Mouse (Mus musculus) olfactory bulb, adult 2 months (tissue): ENCODE measurements around the gene Dhps. TPM values are rescaled to one million over a fixed set of nuclear protein-coding genes. Genes with fewer than 3 reads are reported as not detected.

Experiments
- H3K27ac ChIP-seq: fragments of 200-500 bp; 2 replicates; pipeline ENCODE4 v1.5.1; 2012; ENCODE audit warnings: low read depth, low read length; ENCODE audit not compliant: insufficient read depth
- H3K4me1 ChIP-seq: fragments of 200-500 bp; 2 replicates; pipeline ENCODE4 v1.6.1; 2012; ENCODE audit warnings: low read length; ENCODE audit not compliant: control insufficient read depth, insufficient read depth
- H3K4me3 ChIP-seq: fragments of 200-500 bp; 2 replicates; pipeline ENCODE4 v1.5.1; 2012; ENCODE audit warnings: mild to moderate bottlenecking, low read depth, low read length, moderate library complexity; ENCODE audit not compliant: insufficient read depth
- CTCF ChIP-seq: fragments of 200-500 bp; IDR thresholded peaks from 2 replicates; pipeline ENCODE4 v1.5.1; 2012; ENCODE audit warnings: low read depth, mild to moderate bottlenecking, low read length, moderate library complexity; ENCODE audit not compliant: insufficient read depth
- POLR2A ChIP-seq: fragments of 200-500 bp; IDR thresholded peaks from 2 replicates; pipeline ENCODE4 v1.6.1; 2012; ENCODE audit warnings: mild to moderate bottlenecking, low read depth, low read length, moderate library complexity; ENCODE audit not compliant: insufficient read depth
- WGBS: fragments of 180-500 bp; shearing (Covaris S2); methylation state at CpG from one replicate; pipeline ENCODE4 v1.1.7; 2018; 5-methylcytosine and 5-hydroxymethylcytosine counted together
- polyA plus RNA-seq: library from polyadenylated mRNA; stranded (reverse); fragments of >200 nt; gene quantifications from 2 replicates; pipeline ENCODE4 v1.2.4, GENCODE M21; 2012; ENCODE audit warnings: low replicate concordance; ENCODE audit not compliant: missing spikeins, insufficient read depth, insufficient read length

The Dhps gene
- polyA plus RNA-seq, 1 experiment = not detected

DNA sequence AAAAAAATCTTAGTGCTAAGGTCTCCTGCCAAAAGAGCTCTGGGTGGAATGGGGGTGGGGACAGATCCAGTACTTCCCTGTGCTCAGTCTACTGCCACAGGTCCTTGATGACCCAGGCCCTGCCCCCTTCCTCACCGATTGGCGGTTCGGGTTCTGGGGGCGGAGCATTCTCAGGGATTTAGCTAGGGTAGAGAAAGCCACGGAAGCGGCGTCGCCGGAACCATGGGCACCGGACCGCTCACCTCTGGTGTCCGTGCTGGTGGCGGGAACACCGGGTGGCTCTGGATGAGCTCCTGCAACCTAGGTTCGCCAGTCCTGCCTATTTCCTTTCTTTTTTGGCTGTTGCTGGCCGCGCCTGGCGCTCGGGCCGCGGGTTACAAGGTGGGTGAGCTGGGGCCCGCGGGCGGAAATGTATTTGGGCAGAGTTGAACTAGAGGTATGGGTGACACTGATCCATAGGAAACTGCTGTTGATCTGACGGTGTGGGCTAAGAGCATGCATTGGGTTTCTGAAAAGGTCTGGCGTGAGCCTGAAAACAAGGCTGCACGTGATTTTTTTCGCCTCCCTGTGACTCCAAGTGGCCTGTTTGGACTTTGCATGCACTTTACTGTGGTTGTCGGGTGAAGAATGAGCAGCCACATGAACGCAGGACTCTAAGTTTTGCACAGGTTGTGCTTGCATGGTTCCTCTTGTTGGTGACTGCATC, 11.7 kb downstream of the Dhps start, which contains the start of gene Man2b1:
Man2b1 (plus strand) TSS at position 163 of the 706 bp plus-strand sequence.
- Histone ChIP-seq H3K27ac (no peak within 1 kb of the TSS), H3K4me1 (peaks cover 22% of the 10 kb centered on the region), H3K4me3 (peak within 1 kb of the TSS; percentile 72)
- WGBS = under 1% methylated on average over 30 of the region's 30 CpGs
- peak; percentile 18; the same call in 1 of the 2 replicates for TF ChIP-seq CTCF
- peak; percentile 79 for TF ChIP-seq POLR2A

DNA sequence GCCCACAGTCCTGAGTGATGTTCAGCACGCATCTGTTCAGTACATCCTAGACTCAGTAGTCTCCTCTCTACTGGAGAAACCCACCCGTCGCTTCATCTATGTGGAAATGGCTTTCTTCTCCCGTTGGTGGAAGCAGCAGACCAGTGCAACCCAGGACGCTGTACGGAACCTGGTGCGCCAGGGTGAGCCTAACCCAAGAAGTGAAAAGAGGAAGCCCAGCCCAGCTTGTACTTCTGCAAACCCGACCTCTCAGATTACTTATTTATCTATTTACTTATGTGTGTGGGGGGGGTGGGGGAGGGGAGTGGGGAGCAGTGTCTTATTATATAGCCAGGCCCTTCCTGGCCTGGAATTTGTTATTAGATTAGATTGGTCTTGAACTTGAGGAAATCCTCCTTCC, 13.1 kb downstream of the Dhps start:
- Histone ChIP-seq H3K27ac (no peak overlapping the region), H3K4me1 (peaks cover 19% of the 10 kb centered on the region), H3K4me3 (no peak overlapping the region)
- no peak for TF ChIP-seq POLR2A
- TF ChIP-seq CTCF = no peak
- WGBS = 90% methylated on average over 8 of the region's 8 CpGs

GRCm38 (mm10) chr8:85086238-85086637, 14.7 kb downstream of the Dhps start:
- peaks cover 13% of the 10 kb centered on the region for H3K4me1 ChIP-seq
- TF ChIP-seq POLR2A (no peak), CTCF (no peak)
- no peak overlapping the region for H3K4me3 ChIP-seq
- H3K27ac ChIP-seq = no peak overlapping the region
- 87% methylated on average over 3 of the region's 3 CpGs for WGBS

GRCm38 (mm10) chr8:85088771-85089170, 17.2 kb downstream of the Dhps start:
- WGBS = 52% methylated on average over 2 of the region's 2 CpGs
- Histone ChIP-seq H3K4me3 (no peak overlapping the region), H3K27ac (no peak overlapping the region), H3K4me1 (peaks cover 4% of the 10 kb centered on the region)
- TF ChIP-seq POLR2A (no peak), CTCF (no peak)

- no peaks in the 10 kb centered on the region for H3K4me1 ChIP-seq
- H3K27ac ChIP-seq = no peak overlapping the region
- 92% methylated on average over 11 of the region's 11 CpGs for WGBS
- TF ChIP-seq POLR2A (no peak), CTCF (no peak)
- no peak overlapping the region for H3K4me3 ChIP-seq
Observed at GRCm38 (mm10) chr8:85090856-85091255, 19.3 kb downstream of the Dhps start.

- no peaks in the 10 kb centered on the region for H3K4me1 ChIP-seq
- no peak overlapping the region for H3K4me3 ChIP-seq
- 44% methylated on average over 21 of the region's 21 CpGs for WGBS
- TF ChIP-seq CTCF (no peak), POLR2A (no peak)
- H3K27ac ChIP-seq = no peak overlapping the region
Observed at GRCm38 (mm10) chr8:85091526-85092090, 20.1 kb downstream of the Dhps start.

- WGBS = 92% methylated on average over 13 of the region's 13 CpGs
- H3K4me1 ChIP-seq = no peaks in the 10 kb centered on the region
- H3K4me3 ChIP-seq = no peak overlapping the region
- no peak overlapping the region for H3K27ac ChIP-seq
- TF ChIP-seq CTCF (no peak), POLR2A (no peak)
Observed at GRCm38 (mm10) chr8:85095051-85095450, 23.5 kb downstream of the Dhps start.

GRCm38 (mm10) chr8:85095566-85095965, 24.0 kb downstream of the Dhps start:
- 90% methylated on average over 7 of the region's 7 CpGs for WGBS
- Histone ChIP-seq H3K4me1 (no peaks in the 10 kb centered on the region), H3K27ac (no peak overlapping the region), H3K4me3 (no peak overlapping the region)
- no peak for TF ChIP-seq POLR2A

DNA sequence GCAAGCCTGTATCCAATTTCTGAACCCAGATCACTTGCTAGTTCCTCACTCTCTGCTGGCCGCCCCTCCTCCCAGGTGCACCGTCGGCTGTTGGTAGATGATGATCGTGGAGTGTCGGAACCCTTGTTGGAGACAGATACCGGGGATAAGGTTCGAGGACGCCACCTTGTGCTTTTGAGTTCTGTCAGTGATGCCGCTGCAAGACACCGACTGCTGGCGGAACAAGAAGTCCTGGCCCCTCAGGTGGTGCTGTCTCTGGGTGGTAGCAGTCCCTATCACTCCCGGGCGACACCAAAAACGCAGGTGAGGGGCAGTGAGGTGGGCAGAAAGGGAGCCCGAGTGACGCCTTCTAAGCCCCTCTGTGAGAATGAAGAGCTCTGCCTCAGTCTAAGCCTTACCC, 24.6 kb downstream of the Dhps start:
- Histone ChIP-seq H3K4me1 (no peaks in the 10 kb centered on the region), H3K4me3 (no peak overlapping the region), H3K27ac (no peak overlapping the region)
- 95% methylated on average over 16 of the region's 16 CpGs for WGBS
- TF ChIP-seq POLR2A (no peak), CTCF (no peak)
